Mouse (Mus musculus) large intestine, adult 2 months (tissue): ENCODE results near the gene Kcnip4. TPM values are rescaled to one million over a fixed set of nuclear protein-coding genes. Genes with fewer than 3 reads are reported as not detected.

Source experiments
- DNase-seq: peaks from one replicate; pipeline ENCODE4 v3.0.0-alpha.2; 2012; ENCODE audit warnings: low read depth, low spot score
- WGBS: fragments of 180-500 bp; shearing (Covaris S2); methylation state at CpG from one replicate; pipeline ENCODE4 v1.1.7; 2018; 5-methylcytosine and 5-hydroxymethylcytosine counted together
- polyA plus RNA-seq: library from polyadenylated mRNA; depleted of rRNA; stranded (reverse); fragments of >200 nt; gene quantifications from 2 replicates; pipeline ENCODE4 v1.2.3, GENCODE M21; 2012

Gene Kcnip4
- polyA plus RNA-seq, 1 experiment = 0.20 TPM

GRCm38 (mm10) chr5:48489549-48490288, 1035.0 kb downstream of the Kcnip4 start:
- WGBS = 62% methylated on average over 5 of the region's 5 CpGs
- DNase-seq = no peak

GRCm38 (mm10) chr5:48483112-48483511, 1041.6 kb downstream of the Kcnip4 start:
- no peak for DNase-seq
- 39% methylated on average over 2 of the region's 2 CpGs for WGBS

GRCm38 (mm10) chr5:48460221-48460620, 1064.5 kb downstream of the Kcnip4 start:
- DNase-seq = no peak
- 60% methylated on average over 2 of the region's 2 CpGs for WGBS

- 64% methylated on average over 1 of the region's 1 CpGs for WGBS
- no peak for DNase-seq
These were observed 1075.8 kb downstream of the Kcnip4 start for GRCm38 (mm10) chr5:48448888-48449287.

- DNase-seq = no peak
These were observed 1094.2 kb downstream of the Kcnip4 start for GRCm38 (mm10) chr5:48430459-48430858.

GRCm38 (mm10) chr5:48421957-48422356, 1102.8 kb downstream of the Kcnip4 start:
- 64% methylated on average over 1 of the region's 1 CpGs for WGBS
- DNase-seq = no peak

GRCm38 (mm10) chr5:48419741-48420140, 1105.0 kb downstream of the Kcnip4 start:
- 87% methylated on average over 2 of the region's 2 CpGs for WGBS
- DNase-seq = no peak

GRCm38 (mm10) chr5:48412261-48412660, 1112.4 kb downstream of the Kcnip4 start:
- 94% methylated on average over 4 of the region's 4 CpGs for WGBS
- no peak for DNase-seq

- 82% methylated on average over 4 of the region's 4 CpGs for WGBS
- DNase-seq = no peak
These were observed 1113.2 kb downstream of the Kcnip4 start for GRCm38 (mm10) chr5:48411462-48411861.

GRCm38 (mm10) chr5:48410348-48410747, 1114.4 kb downstream of the Kcnip4 start:
- WGBS = 77% methylated on average over 5 of the region's 5 CpGs
- DNase-seq = no peak

GRCm38 (mm10) chr5:48408276-48408675, 1116.4 kb downstream of the Kcnip4 start:
- no peak for DNase-seq
- 54% methylated on average over 4 of the region's 4 CpGs for WGBS

GRCm38 (mm10) chr5:48402497-48402896, 1122.2 kb downstream of the Kcnip4 start:
- no peak for DNase-seq
- WGBS = 79% methylated on average over 3 of the region's 3 CpGs

GRCm38 (mm10) chr5:48371890-48372766, 1152.6 kb downstream of the Kcnip4 start:
- WGBS = under 1% methylated on average over 44 of the region's 44 CpGs
- DNase-seq = peak; percentile 91

- WGBS = 72% methylated on average over 1 of the region's 1 CpGs
- DNase-seq = no peak
These were observed 1175.4 kb downstream of the Kcnip4 start for GRCm38 (mm10) chr5:48349309-48349708.

GRCm38 (mm10) chr5:48345983-48346648, 1178.6 kb downstream of the Kcnip4 start:
- DNase-seq = no peak
- WGBS = 92% methylated on average over 2 of the region's 2 CpGs

- DNase-seq = no peak
- 42% methylated on average over 5 of the region's 5 CpGs for WGBS
These were observed 1179.4 kb downstream of the Kcnip4 start for GRCm38 (mm10) chr5:48345095-48345982.

GRCm38 (mm10) chr5:48340808-48341433, 1183.8 kb downstream of the Kcnip4 start:
- 32% methylated on average over 7 of the region's 7 CpGs for WGBS

More at GRCm38 (mm10) chr5:48340808-48341433, 1183.8 kb downstream of the Kcnip4 start:
- DNase-seq = no peak
